Mouse (Mus musculus) left cerebral cortex, postnatal 36 days (tissue): ENCODE results near the gene Tfr2. TPM values are rescaled to one million over a fixed set of nuclear protein-coding genes. Genes with fewer than 3 reads are reported as not detected.

Source experiments
- DNase-seq, 2 experiments: peaks; one replicate each; pipeline ENCODE4 v3.0.0; 2021 to 2022; ENCODE audit warnings: low spot score in 2 of 2, mixed read lengths in 1 of 2
- intact Hi-C: fragments of 180-260 bp; cut with DNase I; formaldehyde crosslinking; loops from one replicate; pipeline ENCODE4 v1.15.1; 2025
- total RNA-seq, 2 experiments: library from RNA; stranded (reverse); gene quantifications; 2 replicates each; pipeline ENCODE4 v1.2.3; 2021

Tfr2 gene
- 10 to 100 TPM; 10.4 to 10.9 TPM for total RNA-seq

DNA sequence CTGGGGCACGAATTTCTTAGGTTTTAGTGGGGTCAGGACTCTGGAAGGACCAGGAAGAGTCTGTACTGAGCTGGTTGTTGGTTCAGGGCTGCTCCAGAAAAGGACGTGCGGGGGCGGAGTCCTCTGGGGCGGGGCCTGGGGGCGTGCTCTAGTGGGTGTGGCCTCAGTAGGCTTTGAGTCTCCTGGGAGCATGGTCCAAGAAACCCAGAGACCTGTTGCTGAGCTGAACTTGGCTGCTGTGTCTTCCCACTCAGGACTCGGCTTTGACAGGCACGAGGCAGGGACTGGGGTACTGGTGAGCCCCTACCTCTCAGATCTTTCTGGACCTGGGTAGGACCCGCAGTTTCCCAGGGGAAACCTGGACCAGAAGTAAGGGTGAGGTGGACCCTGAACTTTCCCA lies at the start of gene Tfr2:
Gene Tfr2 (plus strand): TSS at position 176 of the 400 bp plus-strand sequence.
- no peak for DNase-seq
- intact Hi-C loops, result no loop called here

- intact Hi-C loops, result no loop called here
- no peak for DNase-seq
Measured at GRCm38 (mm10) chr5:137521861-137522260, 47.8 kb upstream of the Tfr2 start.

GRCm38 (mm10) chr5:137522711-137523110 lies 46.9 kb upstream of the Tfr2 start:
- intact Hi-C loops, result no loop called here
- no peak for DNase-seq

- DNase-seq, result no peak
- intact Hi-C loops, result no loop called here
Measured at GRCm38 (mm10) chr5:137523396-137524250, 46.0 kb upstream of the Tfr2 start.

DNA sequence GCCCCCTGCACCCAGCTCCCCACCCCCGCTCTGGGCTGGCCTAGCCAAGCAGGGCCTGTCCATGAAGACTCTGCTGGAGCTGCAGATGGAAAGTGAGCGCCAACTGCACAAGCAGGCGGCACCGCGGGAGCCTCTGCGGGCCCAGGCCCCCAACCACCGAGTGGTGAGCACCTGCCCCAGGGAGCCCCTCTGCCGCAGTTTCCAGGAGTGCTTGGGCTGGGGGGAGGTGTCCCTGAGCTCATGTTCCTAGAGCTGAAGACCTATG lies 45.5 kb upstream of the Tfr2 start:
- DNase-seq, result no peak
- intact Hi-C loops, result no loop called here

GRCm38 (mm10) chr5:137524671-137525070 lies 45.0 kb upstream of the Tfr2 start:
- intact Hi-C loops, result no loop called here
- no peak for DNase-seq

- no peak for DNase-seq
- intact Hi-C loops, result no loop called here
Measured at GRCm38 (mm10) chr5:137525511-137525910, 44.1 kb upstream of the Tfr2 start.

DNA sequence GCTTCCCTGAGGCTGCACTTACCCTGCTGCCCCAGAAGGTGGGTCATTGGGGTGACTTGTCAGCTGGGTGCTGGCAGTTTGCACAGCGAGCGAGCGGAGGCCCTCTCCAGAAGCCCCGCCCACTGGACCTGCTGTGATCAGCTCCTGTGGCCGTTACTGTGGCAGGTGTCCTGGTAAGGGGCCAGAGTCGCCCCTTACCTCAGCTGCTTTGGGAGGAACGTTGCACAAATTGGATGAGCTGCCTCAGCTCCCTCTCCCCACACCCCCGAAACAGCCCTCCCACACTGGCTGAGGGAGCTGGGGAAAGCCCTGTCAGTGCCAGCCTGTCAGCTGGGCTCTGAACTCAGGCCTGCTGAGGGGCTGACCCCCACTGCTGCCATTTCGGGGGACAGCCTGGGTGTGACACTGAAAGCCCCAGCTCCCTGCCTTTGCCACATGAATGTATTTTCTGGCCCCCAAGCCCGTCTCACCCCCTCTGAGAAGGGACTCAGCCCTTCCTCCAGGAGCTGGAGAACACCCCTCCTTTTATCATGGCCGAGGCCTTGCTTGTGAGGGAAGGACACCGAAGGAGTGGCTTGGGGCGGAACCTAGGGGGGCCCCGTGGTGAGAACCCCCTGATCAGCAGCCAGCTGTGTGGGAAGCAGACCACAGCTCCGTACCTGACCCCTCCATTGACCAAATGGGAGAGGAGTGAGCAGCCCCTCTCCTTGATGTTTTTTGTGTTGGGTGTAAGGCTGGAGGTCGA lies 43.3 kb upstream of the Tfr2 start:
- peak in 1 of 2 experiments; percentile 53 for DNase-seq
- intact Hi-C loops, result no loop called here

DNA sequence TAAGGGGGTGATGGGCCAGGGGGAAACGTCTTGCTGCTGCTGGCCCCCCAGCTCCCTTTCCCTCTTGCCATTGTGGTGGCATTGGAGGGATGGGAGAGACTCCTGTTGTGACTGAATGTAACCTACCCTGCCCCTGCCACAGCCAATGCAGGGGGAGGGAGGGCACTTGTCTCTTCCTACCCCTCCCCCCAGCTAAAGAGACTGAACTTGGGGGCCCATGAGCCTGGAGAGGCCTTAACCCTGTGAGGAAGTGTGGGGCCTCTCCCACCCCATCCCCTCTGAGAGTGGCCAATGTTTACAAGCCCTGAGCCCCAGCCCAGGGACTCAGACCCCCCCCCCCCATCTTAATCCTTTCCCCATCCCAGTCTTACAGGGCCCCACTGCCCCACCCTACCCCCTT lies 42.2 kb upstream of the Tfr2 start:
- intact Hi-C loops, result no loop called here

GRCm38 (mm10) chr5:137528247-137528968 lies 41.2 kb upstream of the Tfr2 start:
- intact Hi-C loops, result no loop called here
- DNase-seq, result no peak

More for the DNA sequence above, 42.2 kb upstream of the Tfr2 start:
- DNase-seq, result no peak

GRCm38 (mm10) chr5:137529221-137529995 lies 40.2 kb upstream of the Tfr2 start:
- intact Hi-C loops, result no loop called here
- no peak for DNase-seq

DNA sequence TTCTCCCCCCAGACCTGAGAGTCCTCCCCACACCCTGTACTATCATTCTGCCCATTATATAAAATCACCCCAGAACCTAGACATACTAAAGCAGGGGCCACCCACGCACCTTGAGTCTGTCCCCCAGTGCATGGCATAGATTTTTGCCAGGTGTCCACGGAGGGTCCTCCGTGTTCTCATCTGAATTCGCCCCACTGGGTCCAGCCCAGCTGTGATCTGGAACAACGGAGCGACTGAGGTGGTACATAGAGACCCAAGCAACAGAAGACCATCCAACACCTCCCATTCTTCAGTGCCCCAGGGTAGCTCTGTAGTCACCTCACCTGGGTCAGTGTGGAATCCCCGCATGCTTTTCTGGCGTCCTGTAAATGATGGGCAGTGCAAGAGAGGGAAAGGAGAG lies 39.6 kb upstream of the Tfr2 start:
- DNase-seq, result no peak
- intact Hi-C loops, result loop anchor here (2.0 to 5.0 kb wide), 4 partner anchors 19 to 217 kb away; partner anchors contain the start of genes Mospd3 and Tsc22d4

DNA sequence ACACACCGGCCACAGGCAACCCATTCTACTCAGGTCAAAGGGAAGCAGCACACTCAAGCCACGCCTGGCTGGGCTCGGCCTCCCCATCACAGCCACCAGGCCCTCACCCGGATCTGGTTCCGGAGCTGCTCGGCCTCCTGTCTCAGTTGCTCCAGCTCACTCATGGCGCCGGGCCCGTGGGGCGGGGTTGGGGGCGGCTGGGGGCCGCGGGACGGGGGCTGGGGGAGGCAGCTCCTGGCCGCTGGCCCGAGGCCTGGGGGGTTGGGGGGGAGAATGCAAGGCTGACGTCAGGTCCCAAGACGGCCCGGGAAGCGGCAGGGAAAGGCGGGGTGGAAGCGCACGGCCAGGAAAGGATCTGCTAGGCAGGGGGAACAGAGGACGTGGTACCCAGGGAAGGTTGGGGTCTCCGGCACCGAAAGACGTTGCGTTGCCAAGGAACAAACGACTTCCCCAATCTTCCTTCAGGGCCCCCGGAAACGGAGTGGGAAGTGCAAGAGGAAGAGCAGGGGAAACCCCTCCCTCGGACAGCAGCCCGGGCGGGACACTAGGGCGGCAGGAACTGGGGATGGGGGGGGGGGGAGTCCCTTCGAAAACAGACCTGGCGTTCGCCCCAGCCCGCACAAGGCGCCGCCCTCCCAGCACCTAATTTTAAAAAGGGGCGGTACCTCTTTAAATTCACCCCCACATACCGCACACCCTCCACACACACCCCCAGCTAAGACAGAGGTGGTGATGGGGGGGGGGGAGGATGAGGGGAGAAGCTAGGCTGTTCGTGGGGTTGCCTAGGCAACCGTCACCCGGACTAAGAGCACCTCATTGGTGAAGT lies 38.8 kb upstream of the Tfr2 start:
- peak; percentile 72 to 82 for DNase-seq
- intact Hi-C loops, result loop anchor here (2.0 to 5.0 kb wide), 4 partner anchors 20 to 216 kb away; partner anchors contain the start of genes Mospd3 and Tsc22d4

DNA sequence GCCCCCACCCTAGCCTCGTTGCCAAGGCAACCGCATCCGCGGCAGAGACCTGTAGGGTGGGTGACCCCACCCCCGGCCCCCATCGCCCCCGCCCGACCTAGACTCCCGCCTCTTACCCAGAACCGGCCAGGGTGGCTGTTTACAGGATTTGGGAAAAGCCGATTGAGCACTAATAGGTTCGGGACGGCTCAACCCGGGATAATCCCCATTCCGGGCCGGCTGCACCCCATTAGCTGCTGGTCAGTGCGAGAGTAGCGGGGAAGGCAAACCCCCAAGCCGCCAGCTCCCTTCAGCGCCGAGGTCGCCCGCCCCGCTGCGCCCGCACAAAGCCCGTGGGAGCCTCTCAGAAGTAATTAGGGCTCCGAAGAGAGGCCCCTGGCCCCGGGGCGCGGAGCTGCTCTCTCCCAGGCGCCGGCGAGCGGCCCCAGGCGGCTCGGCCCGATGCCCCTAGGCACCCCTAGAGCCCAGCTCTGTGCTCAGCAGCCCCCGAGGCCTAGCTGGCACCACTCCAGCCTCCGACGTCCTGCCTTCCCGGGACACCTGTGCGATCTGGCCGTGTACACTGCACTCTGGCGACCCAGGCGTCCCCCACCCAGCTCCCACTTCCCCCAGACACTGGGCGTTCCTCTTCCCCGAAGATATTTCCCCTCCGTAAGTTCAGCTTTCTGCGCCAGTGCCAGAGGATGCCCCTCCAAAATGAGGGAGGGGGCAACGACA lies 38.1 kb upstream of the Tfr2 start:
- peak in 1 of 2 experiments; percentile 82 for DNase-seq

GRCm38 (mm10) chr5:137532131-137532807 lies 37.4 kb upstream of the Tfr2 start:
- DNase-seq, result peak; percentile 42 to 46
- intact Hi-C loops, result loop anchor here (2.0 to 5.0 kb wide), 5 partner anchors 21 to 215 kb away; partner anchors contain the start of genes Actl6b, Mospd3, Pop7 and Tsc22d4

More for the DNA sequence above, 38.1 kb upstream of the Tfr2 start:
- intact Hi-C loops, result loop anchor here (2.0 to 5.0 kb wide), 6 partner anchors 21 to 216 kb away; partner anchors contain the start of genes Actl6b, Mospd3, Pop7 and Tsc22d4

DNA sequence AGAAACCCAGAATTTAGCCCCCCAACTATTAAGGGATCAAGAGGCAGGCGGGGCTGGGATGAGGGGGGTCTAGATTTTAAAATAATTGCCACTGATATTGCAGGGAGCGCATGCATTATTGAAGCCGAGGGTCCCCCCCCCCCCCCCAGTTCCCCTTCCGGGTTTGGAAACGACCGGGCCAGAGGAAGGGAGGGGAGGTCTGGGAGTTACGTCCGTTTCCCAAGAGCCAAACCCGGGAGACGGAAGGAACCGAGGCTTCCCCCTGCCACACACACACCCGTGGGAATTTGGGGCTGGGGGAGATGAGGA lies 36.9 kb upstream of the Tfr2 start:
- intact Hi-C loops, result loop anchor here (2.0 to 5.0 kb wide), 5 partner anchors 20 to 215 kb away; partner anchors contain the start of genes Actl6b, Mospd3, Pop7 and Tsc22d4
- DNase-seq, result no peak
